Comparison of ENCODE assay signal across 9 mouse cellular contexts in the genomic region with DNA sequence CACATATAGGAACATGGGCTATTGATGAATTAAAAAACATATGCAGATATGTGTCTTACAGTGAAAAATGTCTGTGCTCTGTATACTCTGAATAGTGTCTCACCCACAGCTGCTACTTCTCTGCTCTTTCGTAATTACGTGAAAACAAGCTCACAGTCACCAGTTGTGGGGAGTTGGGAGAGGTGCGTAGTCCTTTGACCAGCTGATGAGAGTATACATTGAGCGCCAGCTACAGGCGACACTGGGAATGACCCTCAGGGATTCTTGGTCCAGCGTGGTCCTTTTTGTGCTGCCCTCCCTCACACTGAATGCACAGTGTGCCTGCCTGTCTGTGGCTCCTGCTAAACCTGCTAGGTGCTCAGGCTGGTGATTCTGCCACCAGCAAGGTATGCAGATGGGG.
A peak's percentile ranks its signal among the peaks of the same experiment; 100 is the strongest.
DNase-seq lines count a peak whose midpoint lies in the region; ATAC-seq and TF ChIP-seq lines count a peak whose summit lies in the region.
"Had no signal": no experiment of that assay in that cellular context is flagged by ENCODE, and none has a peak within 500 bp of the region (broad histone marks: within the 10 kb centered on the region; RNA-seq: fewer than 3 reads in every experiment).

No protein-coding gene starts in this region.

- H3K9me3 ChIP-seq in midbrain, embryonic 10.5 days (replicated peaks), result no peaks in the 10 kb centered on the region
- H3K9me3 ChIP-seq in midbrain, embryonic 16.5 days (replicated peaks; ENCODE audit: control insufficient read depth, low read length, poor library complexity, severe bottlenecking), result no peaks in the 10 kb centered on the region
- H3K9me3 ChIP-seq in forebrain, postnatal 0 days (ENCODE audit: low read length), result no peaks in the 10 kb centered on the region
- H3K9me3 ChIP-seq in limb, embryonic 10.5 days (replicated peaks), result no peaks in the 10 kb centered on the region
- H3K9me3 ChIP-seq: lung, embryonic 15.5 days had no signal

- no peaks in the 10 kb centered on the region for H3K27me3 ChIP-seq in midbrain, embryonic 10.5 days (ENCODE audit: low read depth, poor library complexity, severe bottlenecking)
- no peaks in the 10 kb centered on the region for H3K27me3 ChIP-seq in midbrain, embryonic 16.5 days (ENCODE audit: control insufficient read depth, insufficient read depth, low read depth, low read length)
- H3K27me3 ChIP-seq in forebrain, postnatal 0 days (ENCODE audit: insufficient read depth, low read length), result no peaks in the 10 kb centered on the region
- no peaks in the 10 kb centered on the region for H3K27me3 ChIP-seq in limb, embryonic 10.5 days (ENCODE audit: low read depth, poor library complexity, severe bottlenecking)
- H3K27me3 ChIP-seq: lung, embryonic 15.5 days had no signal

- no peaks in the 10 kb centered on the region for H3K4me1 ChIP-seq in midbrain, embryonic 10.5 days
- H3K4me1 ChIP-seq in midbrain, embryonic 16.5 days (ENCODE audit: control insufficient read depth, insufficient read depth, low read length), result no peaks in the 10 kb centered on the region
- H3K4me1 ChIP-seq in forebrain, postnatal 0 days (ENCODE audit: insufficient read depth), result no peaks in the 10 kb centered on the region
- peaks cover 15% of the 10 kb centered on the region for H3K4me1 ChIP-seq in limb, embryonic 10.5 days
- H3K4me1 ChIP-seq: lung, embryonic 15.5 days had no signal

- H3K4me3 ChIP-seq in midbrain, embryonic 10.5 days, result no peak overlapping the region
- H3K4me3 ChIP-seq in midbrain, embryonic 16.5 days (ENCODE audit: low read depth, low read length), result no peak overlapping the region
- no peak overlapping the region for H3K4me3 ChIP-seq in forebrain, postnatal 0 days (ENCODE audit: low read depth, low read length)
- no peak overlapping the region for H3K4me3 ChIP-seq in limb, embryonic 10.5 days
- H3K4me3 ChIP-seq: lung, embryonic 15.5 days had no signal

- TF ChIP-seq CTCF in forebrain, postnatal 0 days (IDR thresholded peaks at IDR 0.05; ENCODE audit: low read depth), result peak; percentile 72

- H3K4me2 ChIP-seq in midbrain, embryonic 16.5 days (ENCODE audit: low read length), result no peak overlapping the region
- no peak overlapping the region for H3K4me2 ChIP-seq in forebrain, postnatal 0 days (ENCODE audit: low read depth)
- H3K4me2 ChIP-seq: lung, embryonic 15.5 days had no signal

- H3K9ac ChIP-seq in midbrain, embryonic 16.5 days (ENCODE audit: low read depth, low read length), result no peak overlapping the region
- no peak overlapping the region for H3K9ac ChIP-seq in forebrain, postnatal 0 days
- H3K9ac ChIP-seq: lung, embryonic 15.5 days had no signal

- peak; percentile 23 for DNase-seq in adrenal gland, adult 2 months
- no peak for DNase-seq in adrenal gland, adult 8-10 months
- DNase-seq in midbrain, embryonic 10.5 days (ENCODE audit: low spot score), result peak; percentile 41
- peak; percentile 62 for DNase-seq in brain, adult 2 months (ENCODE audit: low read depth, low spot score)
- DNase-seq in forebrain, postnatal 0 days, result peak; percentile 32
- peak; percentile 51 for DNase-seq in limb, embryonic 10.5 days (ENCODE audit: low spot score)
- peak; percentile 32 for DNase-seq in right cerebral cortex, postnatal 4 days

- WGBS in midbrain, embryonic 10.5 days, result 23% methylated on average over 6 of the region's 6 CpGs
- 13% methylated on average over 6 of the region's 6 CpGs for WGBS in midbrain, embryonic 16.5 days
- 18% methylated on average over 6 of the region's 6 CpGs for WGBS in forebrain, postnatal 0 days
- 16% methylated on average over 6 of the region's 6 CpGs for WGBS in limb, embryonic 10.5 days

- no peak for ATAC-seq in midbrain, embryonic 16.5 days
- peak; percentile 34; the same call in 1 of the 2 replicates for ATAC-seq in forebrain, postnatal 0 days

- H3K36me3 ChIP-seq in midbrain, embryonic 10.5 days, result peaks cover 11% of the 10 kb centered on the region
- H3K36me3 ChIP-seq in midbrain, embryonic 16.5 days (ENCODE audit: control insufficient read depth, insufficient read depth, low read length), result no peaks in the 10 kb centered on the region
- H3K36me3 ChIP-seq in forebrain, postnatal 0 days (ENCODE audit: insufficient read depth), result no peaks in the 10 kb centered on the region
- peaks cover 54% of the 10 kb centered on the region for H3K36me3 ChIP-seq in limb, embryonic 10.5 days

- no peak overlapping the region for H3K27ac ChIP-seq in midbrain, embryonic 10.5 days (replicated peaks)
- no peak overlapping the region for H3K27ac ChIP-seq in midbrain, embryonic 16.5 days (ENCODE audit: low read length)
- no peak overlapping the region for H3K27ac ChIP-seq in forebrain, postnatal 0 days (ENCODE audit: low read depth, low read length)
- no peak overlapping the region for H3K27ac ChIP-seq in limb, embryonic 10.5 days
- H3K27ac ChIP-seq: lung, embryonic 15.5 days had no signal
